Mouse (Mus musculus): ENCODE data around the gene Ptprj.

DNA sequence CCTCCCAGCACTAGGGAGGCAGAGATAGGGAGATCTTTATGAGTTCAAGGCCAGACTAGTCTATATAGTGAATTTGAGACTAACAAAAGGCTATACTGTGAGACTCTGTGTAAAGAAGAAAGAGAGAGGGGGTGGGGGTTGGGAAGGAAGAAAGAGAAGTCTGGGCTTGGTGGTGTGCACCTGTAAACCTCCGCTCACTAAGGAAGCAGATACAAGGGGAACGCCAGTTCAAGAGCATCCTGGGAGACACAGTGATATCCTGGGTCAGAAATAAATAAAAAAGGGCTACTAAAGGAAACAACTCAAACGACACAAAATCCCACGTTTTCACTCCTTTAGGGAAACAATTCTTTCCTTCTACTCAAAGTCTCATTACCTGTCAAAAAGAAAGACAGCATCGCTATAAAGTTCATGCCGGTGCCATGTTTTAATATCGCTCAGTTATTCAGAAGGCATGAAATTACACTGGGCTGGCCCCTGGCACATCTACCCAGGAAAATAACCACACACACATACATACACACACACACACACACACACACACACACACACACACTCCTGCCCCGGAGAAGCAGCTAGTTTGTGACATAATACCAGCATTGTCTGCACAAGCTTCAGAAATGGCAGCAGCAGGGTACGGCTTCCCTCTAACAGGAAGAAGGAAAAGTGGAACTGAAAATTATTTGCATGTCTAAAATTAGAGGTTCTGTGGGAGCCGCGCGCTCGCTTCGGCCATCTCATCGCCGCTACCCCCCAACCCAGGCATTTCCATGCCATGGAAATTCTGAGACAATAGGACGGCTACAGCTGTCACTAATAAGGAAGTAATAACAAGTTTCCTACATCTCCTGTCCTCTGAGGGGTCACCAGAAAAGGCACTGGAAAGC lies 6.6 kb downstream of the Ptprj start:
- TF ChIP-seq MXI1 (IDR thresholded peaks at IDR 0.05; ENCODE audit: low read depth, low read length) (peak; percentile 77; the same call in 1 of the 2 replicates), CHD2 (IDR thresholded peaks at IDR 0.05; ENCODE audit: low read length) (peak; percentile 89), CTCF (conservative IDR thresholded peaks at IDR 0.05 in 1 of 2, IDR thresholded peaks at IDR 0.05 in 1 of 2; ENCODE audit: low read depth in 2 of 2, low read length in 2 of 2) (no peak), EP300 (IDR thresholded peaks at IDR 0.05; ENCODE audit: low read length) (peak; percentile 95), POLR2A (IDR thresholded peaks at IDR 0.05; ENCODE audit: low read depth, low read length) (no peak; the same call in 1 of the 2 replicates), HCFC1 (IDR thresholded peaks at IDR 0.05; ENCODE audit: low read depth, low read length) (peak; percentile 50; the same call in 1 of the 2 replicates), MAX (IDR thresholded peaks at IDR 0.05; ENCODE audit: low read length) (0 out of 2 replicates have a peak, but pooled peaks have one; percentile 55), GABPA (IDR thresholded peaks at IDR 0.05; ENCODE audit: insufficient replicate concordance, low read depth, low read length) (no peak), NRF1 (IDR thresholded peaks at IDR 0.05; ENCODE audit: low read depth, low read length) (0 out of 2 replicates have a peak, but pooled peaks have one; percentile 31), IRF4 (IDR thresholded peaks at IDR 0.05; ENCODE audit: low read depth, low read length) (peak; percentile 95), PAX5 (IDR thresholded peaks at IDR 0.05; ENCODE audit: low read length) (no peak)

Measured in CH12.LX (cell line).